Mouse (Mus musculus) neutrophil, adult 5-6 weeks (primary cell): ENCODE data around the gene Tom1l1. TPM values are rescaled to one million over a fixed set of nuclear protein-coding genes. Genes with fewer than 3 reads are reported as not detected.

Experiments used
- ATAC-seq: fragments of 151-379, 151-347 bp; 2 replicates; pipeline ENCODE4 v1.8.0; 2017; ENCODE audit warnings: mild to moderate bottlenecking, moderate TSS enrichment; ENCODE audit not compliant: insufficient number of reproducible peaks, poor library complexity, low FRiP score, severe bottlenecking; ENCODE audit errors: extremely low read depth
- total RNA-seq: library from RNA; stranded (forward); fragments of 200-1000 nt; gene quantifications from 2 replicates; pipeline ENCODE4 v1.2.3, GENCODE M21; 2017

Gene Tom1l1
- total RNA-seq, 1 experiment from 2014 or later, result 1.9 TPM

DNA sequence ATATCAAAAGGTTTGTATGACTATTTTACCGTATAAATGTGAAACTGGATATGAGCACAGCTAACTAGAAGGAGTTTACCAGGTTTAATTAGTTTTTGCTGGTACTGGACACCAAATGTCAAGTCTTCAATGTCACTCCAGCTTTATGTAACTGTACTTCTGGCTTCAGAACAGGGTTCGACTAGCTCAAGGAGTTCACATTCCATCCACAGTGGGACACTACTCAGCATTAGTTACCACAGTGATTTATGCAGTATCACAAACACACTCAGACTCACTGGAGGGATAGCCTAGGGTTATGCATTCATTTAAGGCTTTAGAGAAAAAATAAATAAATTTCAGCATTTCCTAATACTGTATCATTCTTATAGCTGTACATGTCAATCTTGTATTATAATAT, 55.7 kb downstream of the Tom1l1 start:
- ATAC-seq, result no peak

DNA sequence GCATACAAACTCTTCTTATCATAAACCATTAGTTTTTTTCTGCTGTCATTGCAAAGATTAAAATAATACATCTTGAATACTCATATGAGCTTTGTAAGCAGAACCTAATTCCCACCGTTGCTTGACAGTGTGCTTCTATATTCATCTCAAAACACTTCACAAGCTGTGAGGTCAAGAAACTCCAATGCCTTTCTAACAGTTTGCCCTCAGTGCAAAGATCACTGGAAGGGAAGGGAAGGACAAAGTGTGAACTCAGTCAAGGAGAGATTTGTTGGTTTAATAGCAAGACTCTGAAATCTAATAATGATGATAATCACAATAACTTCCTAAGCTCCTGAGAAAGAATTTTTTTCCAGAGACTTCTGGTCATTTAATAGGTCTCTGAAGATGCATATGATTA, 60.4 kb downstream of the Tom1l1 start:
- no peak for ATAC-seq

- ATAC-seq, result no peak
These were observed 63.0 kb downstream of the Tom1l1 start for GRCm38 (mm10) chr11:90625174-90625573.

DNA sequence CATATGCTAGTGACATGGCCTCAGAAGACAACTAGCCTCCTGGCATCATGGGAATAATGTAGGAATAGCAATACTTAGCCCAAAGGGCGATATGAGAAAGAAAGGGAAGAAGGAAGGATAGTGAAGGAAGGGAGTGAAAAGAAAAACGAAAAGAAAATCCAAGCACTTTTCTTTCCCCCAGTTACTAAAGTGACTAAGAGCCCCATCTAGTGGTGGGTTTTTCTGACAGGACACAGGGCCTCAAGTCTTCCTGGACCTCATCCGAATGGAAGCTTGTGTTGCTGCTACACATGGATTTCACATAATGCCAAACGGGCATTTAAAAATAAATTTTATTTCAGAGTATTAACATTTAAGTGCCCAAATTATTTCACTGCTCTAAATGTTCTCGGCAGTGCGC, 64.7 kb downstream of the Tom1l1 start:
- no peak for ATAC-seq

- no peak for ATAC-seq
These were observed 65.7 kb downstream of the Tom1l1 start for GRCm38 (mm10) chr11:90622500-90622899.

DNA sequence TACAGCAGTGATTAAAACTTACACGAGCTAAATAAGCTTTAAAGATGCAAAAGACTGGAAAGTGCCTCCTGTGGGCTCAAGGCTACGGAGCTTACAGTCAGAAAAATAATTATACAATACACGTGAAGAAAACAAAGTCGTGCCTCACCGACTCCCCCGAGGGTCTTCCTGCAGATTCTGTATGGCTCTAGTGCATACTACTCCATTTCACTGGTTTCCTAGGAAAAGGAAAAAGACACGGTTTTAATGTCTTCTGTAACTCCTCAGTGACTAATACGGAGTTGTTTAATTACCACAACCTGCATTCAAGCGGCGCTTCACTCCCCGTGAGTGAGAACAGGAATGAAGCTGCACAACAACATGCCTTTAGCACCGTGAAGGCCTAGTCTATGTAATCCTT, 66.1 kb downstream of the Tom1l1 start:
- no peak for ATAC-seq

DNA sequence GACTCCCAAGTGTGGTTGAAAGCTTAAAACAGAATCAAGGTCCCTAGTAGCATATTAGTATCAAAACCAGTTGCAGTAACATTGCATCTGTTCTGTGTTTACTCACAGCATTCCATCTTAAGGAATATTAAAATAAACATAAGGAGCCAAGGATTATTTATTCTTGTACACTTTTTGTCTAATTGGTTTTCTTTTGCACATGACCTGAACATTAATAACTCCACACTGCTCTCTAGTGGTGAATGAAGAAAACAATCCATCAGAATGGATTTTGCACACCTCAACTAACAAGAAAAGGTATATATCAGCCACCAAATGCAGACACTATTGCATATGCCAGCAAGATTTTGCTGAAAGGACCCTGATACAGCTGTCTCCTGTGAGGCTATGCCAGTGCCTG, 71.7 kb downstream of the Tom1l1 start:
- no peak for ATAC-seq

DNA sequence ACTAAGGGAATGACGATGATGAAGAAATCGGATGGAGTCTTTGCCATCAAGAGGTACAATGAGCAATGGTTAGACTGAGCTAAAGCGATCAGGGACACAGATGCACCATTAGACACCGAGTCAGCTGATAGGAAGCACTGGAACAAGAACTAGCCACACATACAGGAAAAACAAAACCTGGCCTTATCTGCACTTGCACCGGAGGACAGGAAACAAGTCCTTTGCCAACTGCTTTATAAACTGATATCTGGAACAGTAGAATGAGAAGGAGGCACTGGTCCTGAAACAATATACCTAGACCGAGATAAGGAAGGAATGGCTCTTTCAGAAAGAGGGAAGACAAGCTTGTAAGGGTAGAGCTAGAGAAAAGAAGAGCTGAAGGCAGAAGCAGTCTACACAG, 73.4 kb downstream of the Tom1l1 start:
- no peak for ATAC-seq

GRCm38 (mm10) chr11:90612118-90612517, 76.0 kb downstream of the Tom1l1 start:
- no peak for ATAC-seq

- no peak for ATAC-seq
These were observed 85.1 kb downstream of the Tom1l1 start for GRCm38 (mm10) chr11:90603066-90603465.

GRCm38 (mm10) chr11:90595826-90596225, 92.3 kb downstream of the Tom1l1 start:
- no peak for ATAC-seq

Other genes with a start within 250 kb of the Tom1l1 start
- 5.8 TPM in 2 replicates for gene Stxbp4, start 50.3 kb downstream of the Tom1l1 start, total RNA-seq
- 12.8 and 18.4 TPM in 2 replicates for gene Cox11, start 50.2 kb downstream of the Tom1l1 start, total RNA-seq